Comparison of ENCODE assay signal across 10 mouse cellular contexts in genomic region chr3:105991653-105992283, GRCm38 (mm10). TPM values are rescaled to one million over a fixed set of nuclear protein-coding genes. Genes with fewer than 3 reads are reported as not detected.
A peak's percentile ranks its signal among the peaks of the same experiment; 100 is the strongest.
DNase-seq lines count a peak whose midpoint lies in the region; ATAC-seq lines count a peak whose summit lies in the region.
"Had no signal": no experiment of that assay in that cellular context is flagged by ENCODE, and none has a peak within 500 bp of the region (broad histone marks: within the 10 kb centered on the region; RNA-seq: fewer than 3 reads in every experiment).

No protein-coding gene starts in this region.

- H3K9ac ChIP-seq in neural tube, embryonic 14.5 days (replicated peaks; ENCODE audit: low read depth, low read length), result no peak overlapping the region
- H3K9ac ChIP-seq: heart, embryonic 13.5 days; neural tube, embryonic 12.5 days had no signal

- WGBS in neural tube, embryonic 14.5 days, result 34% methylated on average over 4 of the region's 4 CpGs

- H3K9me3 ChIP-seq in neural tube, embryonic 14.5 days (ENCODE audit: control insufficient read depth, low read length), result no peaks in the 10 kb centered on the region
- H3K9me3 ChIP-seq: heart, embryonic 13.5 days; neural tube, embryonic 12.5 days had no signal

- DNase-seq in adrenal gland, adult (ENCODE audit: inconsistent age in 2 of 2, low spot score in 1 of 2), result peak; percentile 9 to 83
- no peak for DNase-seq in adrenal gland, adult 8-10 months
- peak; percentile 70 to 71 for DNase-seq in right cerebral cortex, adult 2 months (ENCODE audit: low spot score in 2 of 2)
- DNase-seq in right cerebral cortex, postnatal 25 days, result no peak
- peak; percentile 68 to 82 for DNase-seq in cerebellum, postnatal 10 days
- peak; percentile 46 to 53 for DNase-seq in heart, postnatal 36 days
- DNase-seq in left cerebral cortex, postnatal 4 days, result peak; percentile 36

- no peak overlapping the region for H3K4me3 ChIP-seq in neural tube, embryonic 14.5 days (ENCODE audit: low read depth, low read length)
- H3K4me3 ChIP-seq: heart, embryonic 13.5 days; neural tube, embryonic 12.5 days had no signal

- no peaks in the 10 kb centered on the region for H3K36me3 ChIP-seq in neural tube, embryonic 14.5 days (ENCODE audit: control insufficient read depth, insufficient read depth, low read length)
- H3K36me3 ChIP-seq: heart, embryonic 13.5 days; neural tube, embryonic 12.5 days had no signal

- peak; percentile 51; the same call in 1 of the 2 replicates for ATAC-seq in neural tube, embryonic 14.5 days (ENCODE audit: low read depth)

- H3K27ac ChIP-seq in neural tube, embryonic 14.5 days (ENCODE audit: low read depth, low read length), result no peak overlapping the region
- H3K27ac ChIP-seq: heart, embryonic 13.5 days; neural tube, embryonic 12.5 days had no signal

- no peaks in the 10 kb centered on the region for H3K27me3 ChIP-seq in neural tube, embryonic 14.5 days (ENCODE audit: control insufficient read depth, insufficient read depth, low read length)
- H3K27me3 ChIP-seq: heart, embryonic 13.5 days; neural tube, embryonic 12.5 days had no signal

- H3K4me2 ChIP-seq in neural tube, embryonic 14.5 days (ENCODE audit: low read depth, low read length), result no peak overlapping the region
- H3K4me2 ChIP-seq: heart, embryonic 13.5 days; neural tube, embryonic 12.5 days had no signal

- H3K4me1 ChIP-seq in neural tube, embryonic 14.5 days (ENCODE audit: control insufficient read depth, insufficient read depth, low read length), result no peaks in the 10 kb centered on the region
- H3K4me1 ChIP-seq: heart, embryonic 13.5 days; neural tube, embryonic 12.5 days had no signal

- intact Hi-C loops in heart, postnatal 36 days (cut with DNase I), result loop anchor here (5.0 kb wide), 1 partner anchor 891 kb away; no protein-coding TSS in a partner anchor
- intact Hi-C loops in left cerebral cortex, postnatal 4 days (cut with DNase I), result loop anchor here (2.0 kb wide), 1 partner anchor 457 kb away; no protein-coding TSS in a partner anchor

RNA-seq across cellular contexts. Expression of gene Ovgp1, which starts 18.3 kb away (rescaled TPM):
- total RNA-seq in adrenal gland, adult 8-10 months (2022), result 1 to 10 TPM in 3 of 4 experiments, under 1 TPM in 1; 0.93 to 2.4 (median 1.6) TPM
- total RNA-seq in heart, postnatal 36 days (2021), result under 1 TPM; 0.27 to 0.58 TPM
- 1 to 10 TPM; 3.2 to 3.8 TPM for total RNA-seq in left cerebral cortex, postnatal 4 days (2021)
- polyA plus RNA-seq in neural tube, embryonic 14.5 days (2014; fragmentation: Nextera tagmentation; extraction: Ambion mirVana), result 5.9 and 7.0 TPM in 2 replicates

RNA-seq across cellular contexts. Expression of gene Pifo, which starts 22.7 kb away (rescaled TPM):
- total RNA-seq in adrenal gland, adult 8-10 months (2022), result not detected
- total RNA-seq in heart, postnatal 36 days (2021), result not detected
- total RNA-seq in left cerebral cortex, postnatal 4 days (2021), result under 1 TPM; 0.54 to 0.58 TPM
- 3.1 and 3.6 TPM in 2 replicates for polyA plus RNA-seq in neural tube, embryonic 14.5 days (2014; fragmentation: Nextera tagmentation; extraction: Ambion mirVana)
- polyA plus RNA-seq: heart, embryonic 13.5 days; neural tube, embryonic 12.5 days had no signal

RNA-seq across cellular contexts. Expression of gene Atp5f1, which starts 31.9 kb away (rescaled TPM):
- 100 to 1,000 TPM; 224 to 294 (median 271) TPM for total RNA-seq in adrenal gland, adult 8-10 months (2022)
- total RNA-seq in heart, postnatal 36 days (2021), result 1,000 to 10,000 TPM; 1,203 to 1,219 TPM
- 100 to 1,000 TPM; 255 TPM for total RNA-seq in left cerebral cortex, postnatal 4 days (2021)
- 594 and 601 TPM in 2 replicates for polyA plus RNA-seq in neural tube, embryonic 14.5 days (2014; fragmentation: Nextera tagmentation; extraction: Ambion mirVana)

RNA-seq across cellular contexts. Expression of gene Wdr77, which starts 32.6 kb away (rescaled TPM):
- 10 to 100 TPM; 64.5 to 75.9 (median 73.4) TPM for total RNA-seq in adrenal gland, adult 8-10 months (2022)
- total RNA-seq in heart, postnatal 36 days (2021), result 10 to 100 TPM; 46.9 to 48.5 TPM
- 10 to 100 TPM; 61.2 to 70.2 TPM for total RNA-seq in left cerebral cortex, postnatal 4 days (2021)
- polyA plus RNA-seq in neural tube, embryonic 14.5 days (2014; fragmentation: Nextera tagmentation; extraction: Ambion mirVana), result 89.6 and 91.4 TPM in 2 replicates

RNA-seq across cellular contexts. Expression of gene Chil5, which starts 40.8 kb away (rescaled TPM):
- total RNA-seq in adrenal gland, adult 8-10 months (2022), result not detected
- not detected for total RNA-seq in heart, postnatal 36 days (2021)
- total RNA-seq in left cerebral cortex, postnatal 4 days (2021), result not detected
- polyA plus RNA-seq in neural tube, embryonic 14.5 days (2014; fragmentation: Nextera tagmentation; extraction: Ambion mirVana), result not detected in 2 replicates
- polyA plus RNA-seq: neural tube, embryonic 12.5 days had no signal

Comparison
In these comparisons a context has a peak if more than half of its experiments do, and no peak if none do; other contexts are left out.
1. DNase-seq: peak in adrenal gland, adult (2 of 2), right cerebral cortex, adult 2 months (2 of 2), cerebellum, postnatal 10 days (2 of 2), heart, postnatal 36 days (2 of 2) and left cerebral cortex, postnatal 4 days (single experiment); none in adrenal gland, adult 8-10 months (single experiment) and right cerebral cortex, postnatal 25 days (single experiment).
2. RNA of gene Atp5f1, which starts 31.9 kb away (total RNA-seq): 1,203 to 1,219 TPM in heart, postnatal 36 days; 224 to 294 TPM in adrenal gland, adult 8-10 months and 255 TPM in left cerebral cortex, postnatal 4 days; every median in the first group is over 4 times any median in the second.